Mouse (Mus musculus) kidney, postnatal 4 days (tissue): ENCODE data around the gene Vmn1r163.
"Not testable (repeated sequence)": the region's sequence is repeated elsewhere in the genome, so short reads cannot be mapped to it uniquely, and the experiment has no call there.

ENCODE experiments used
- DNase-seq, 2 experiments: peaks; one replicate each; pipeline ENCODE4 v3.0.0; 2021; ENCODE audit warnings: mixed read lengths in 2 of 2

The Vmn1r163 gene

GRCm38 (mm10) chr7:23055240-23055639 lies at the start of gene Vmn1r163:
Gene Vmn1r163, plus strand, starts transcription at chr7:23055540.
- not testable (repeated sequence) for DNase-seq

DNA sequence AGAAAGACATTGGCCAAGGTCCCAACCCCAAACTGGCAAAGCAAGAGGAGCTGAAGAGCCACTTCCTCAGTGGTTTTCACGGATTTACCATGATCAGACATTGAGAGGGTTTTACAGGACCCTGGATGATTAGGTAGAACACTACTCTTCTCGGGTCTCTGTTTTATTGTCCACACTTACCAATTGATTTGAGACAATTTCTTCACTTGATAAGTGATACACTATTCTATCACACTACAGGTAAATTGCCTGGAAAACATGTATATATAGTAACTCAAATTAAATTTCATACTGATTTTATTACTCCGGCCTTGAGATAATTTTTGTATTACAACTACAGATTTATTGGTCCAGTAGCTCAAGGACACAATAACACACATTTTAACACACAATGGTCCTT lies 35.5 kb upstream of the Vmn1r163 start, which contains the start of gene Gm4216:
TSS of gene Gm4216 (minus strand) at position 101 of the 400 bp plus-strand sequence.
- DNase-seq: not testable (repeated sequence)

GRCm38 (mm10) chr7:23067356-23067755 lies 12.0 kb downstream of the Vmn1r163 start, which contains the start of gene Gm8720:
Gene Gm8720, minus strand, starts transcription at chr7:23067456.
- not testable (repeated sequence) for DNase-seq
